ENCODE assay signal across 8 mouse cellular contexts in genomic region chr2:156420694-156421380, GRCm38 (mm10). TPM values are rescaled to one million over a fixed set of nuclear protein-coding genes. Genes with fewer than 3 reads are reported as not detected.
DNase-seq lines count a peak whose midpoint lies in the region; TF ChIP-seq lines count a peak whose summit lies in the region.

Epb41l1 (plus strand) TSS chr2:156420909.

- H3K9ac ChIP-seq in ES-Bruce4 (ENCODE audit: low read depth, poor library complexity, severe bottlenecking), result peak within 1 kb of the TSS; percentile 71

- no peak for TF ChIP-seq POLR2A in ES-Bruce4 (IDR thresholded peaks at IDR 0.05; ENCODE audit: insufficient read depth, low read length)

- 0 out of 2 replicates have a peak, but pooled peaks have one; percentile 1 for TF ChIP-seq EP300 in ES-Bruce4 (IDR thresholded peaks at IDR 0.05; ENCODE audit: insufficient read depth, low read depth, low read length)

- H3K4me1 ChIP-seq in ES-Bruce4 (ENCODE audit: control insufficient read depth, insufficient read depth, low read length), result peaks cover 6% of the 10 kb centered on the region
- peaks cover 31% of the 10 kb centered on the region for H3K4me1 ChIP-seq in forebrain, embryonic 10.5 days

- peak within 1 kb of the TSS; percentile 69 for H3K4me3 ChIP-seq in ES-Bruce4 (ENCODE audit: low read depth, low read length)
- H3K4me3 ChIP-seq in forebrain, embryonic 10.5 days, result peak within 1 kb of the TSS; percentile 75

- no peaks in the 10 kb centered on the region for H3K27me3 ChIP-seq in ES-Bruce4 (ENCODE audit: control insufficient read depth, insufficient read depth, low read length, poor library complexity, severe bottlenecking)
- peaks cover 85% of the 10 kb centered on the region for H3K27me3 ChIP-seq in forebrain, embryonic 10.5 days (ENCODE audit: poor library complexity, severe bottlenecking)

- H3K27ac ChIP-seq in ES-Bruce4 (ENCODE audit: insufficient read depth, low read length), result no peak within 1 kb of the TSS
- peak within 1 kb of the TSS; percentile 84 for H3K27ac ChIP-seq in forebrain, embryonic 10.5 days

- under 1% methylated on average over 75 of the region's 76 CpGs for WGBS in forebrain, embryonic 10.5 days

- H3K9me3 ChIP-seq in ES-Bruce4 (replicated peaks; ENCODE audit: control insufficient read depth, insufficient read depth, low read length, poor library complexity, severe bottlenecking), result no peaks in the 10 kb centered on the region
- no peaks in the 10 kb centered on the region for H3K9me3 ChIP-seq in forebrain, embryonic 10.5 days

- peak; percentile 80 for DNase-seq in adrenal gland, postnatal 10 days
- peak; percentile 61 for DNase-seq in forebrain, embryonic 10.5 days (ENCODE audit: extremely low spot score, low spot score)
- DNase-seq in heart, postnatal 4 days, result peak; percentile 60
- DNase-seq in layer of hippocampus, postnatal 10 days (ENCODE audit: low spot score in 2 of 2), result peak; percentile 51 to 54
- DNase-seq in lung, postnatal 10 days, result peak; percentile 65
- DNase-seq in ovary, postnatal 10 days (ENCODE audit: low spot score), result peak; percentile 19
- DNase-seq in spleen, postnatal 36 days (ENCODE audit: low spot score in 2 of 2), result no peak

- no peak for TF ChIP-seq CTCF in ES-Bruce4 (IDR thresholded peaks at IDR 0.05; ENCODE audit: low read depth, low read length)

- no peaks in the 10 kb centered on the region for H3K36me3 ChIP-seq in ES-Bruce4 (ENCODE audit: control insufficient read depth, insufficient read depth, low read length, poor library complexity, severe bottlenecking)
- no peaks in the 10 kb centered on the region for H3K36me3 ChIP-seq in forebrain, embryonic 10.5 days (replicated peaks)

RNA-seq across cellular contexts. Expression of gene Epb41l1, which starts in this region (rescaled TPM):
- 21.4 and 23.6 TPM in 2 replicates for polyA plus RNA-seq in ES-Bruce4 (2011; ENCODE audit: insufficient read depth, insufficient read length, low read depth, missing spikeins)
- total RNA-seq in adrenal gland, postnatal 10 days (2021), result 10 to 100 TPM; 41.5 to 56.4 TPM
- polyA plus RNA-seq in forebrain, embryonic 10.5 days (2016; fragmentation: Nextera tagmentation; extraction: Ambion mirVana), result 0.93 and 1.1 TPM in 2 replicates
- total RNA-seq in heart, postnatal 4 days (2021), result 10 to 100 TPM; 20.5 TPM
- total RNA-seq in layer of hippocampus, postnatal 10 days (2021), result 100 to 1,000 TPM; 268 to 270 TPM

Comparison
In these comparisons a context has a peak if more than half of its experiments do, and no peak if none do; other contexts are left out.
1. RNA of gene Epb41l1 (total RNA-seq): 268 to 270 TPM in layer of hippocampus, postnatal 10 days; 41.5 to 56.4 TPM in adrenal gland, postnatal 10 days and 20.5 TPM in heart, postnatal 4 days; every median in the first group is over 4 times any median in the second.
2. RNA of gene Epb41l1 (polyA plus RNA-seq): 21.4 to 23.6 TPM in ES-Bruce4; 0.93 to 1.1 TPM in forebrain, embryonic 10.5 days; every median in the first group is over 10 times any median in the second.
3. DNase-seq: peak in adrenal gland, postnatal 10 days (single experiment), forebrain, embryonic 10.5 days (single experiment), heart, postnatal 4 days (single experiment), layer of hippocampus, postnatal 10 days (2 of 2), lung, postnatal 10 days (single experiment) and ovary, postnatal 10 days (single experiment); none in spleen, postnatal 36 days (0 of 2).